Mouse (Mus musculus) left cerebral cortex, postnatal 4 days (tissue): ENCODE measurements at regions not wholly inside any gene's neighbourhood (a gene's known extent, or its start where the extent isn't known, plus 50 kb on each side); places are given as distances from the start of the nearest gene placed in this dataset.

Source experiments
- DNase-seq: peaks from one replicate; pipeline ENCODE4 v3.0.0-alpha.2; 2022
- intact Hi-C: fragments of 180-260 bp; cut with DNase I; formaldehyde crosslinking; loops from one replicate; pipeline ENCODE4 v1.15.1; 2025

DNA sequence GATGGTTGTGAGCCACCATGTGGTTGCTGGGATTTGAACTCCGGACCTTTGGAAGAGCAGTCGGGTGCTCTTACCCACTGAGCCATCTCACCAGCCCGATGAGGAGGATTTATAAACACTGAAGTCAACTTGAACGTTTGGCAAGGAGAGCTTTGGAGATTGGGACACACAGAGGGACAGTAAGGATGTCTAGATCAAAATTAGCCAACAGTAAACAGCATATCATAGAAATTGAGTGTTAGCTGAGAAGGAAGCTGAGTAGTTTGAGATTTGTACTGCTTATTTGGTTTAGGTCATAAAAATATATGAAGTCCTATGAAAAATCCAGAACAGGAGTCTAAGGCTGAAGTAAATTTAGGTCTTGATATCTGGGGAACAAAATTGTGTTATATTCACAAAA is 786.9 kb upstream of the Zeb2 start:
- DNase-seq = no peak
- intact Hi-C loops = no loop called here

DNA sequence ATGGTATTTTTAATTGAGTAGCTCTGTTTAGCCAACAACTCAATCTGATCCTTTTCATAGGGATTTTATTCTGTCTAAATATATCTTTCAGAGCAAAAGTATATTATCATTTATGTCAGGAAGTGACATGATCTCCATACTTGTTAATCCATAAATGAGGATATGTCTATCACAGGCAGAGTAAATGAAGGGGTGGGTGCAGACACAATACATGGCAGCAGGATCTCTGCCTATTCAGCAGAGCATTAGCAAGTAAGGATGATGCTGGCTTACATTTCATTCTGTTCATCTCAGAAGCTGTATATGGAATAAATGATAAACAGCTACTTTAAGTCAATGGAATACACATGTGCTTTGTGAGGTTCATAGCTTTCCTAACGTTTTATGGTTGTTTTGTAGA is 786.2 kb upstream of the Zeb2 start:
- DNase-seq = no peak
- intact Hi-C loops = no loop called here

GRCm38 (mm10) chr2:45901892-45902291 is 784.7 kb upstream of the Zeb2 start:
- no peak for DNase-seq
- intact Hi-C loops = no loop called here

GRCm38 (mm10) chr2:45884680-45885079 is 767.5 kb upstream of the Zeb2 start:
- no peak for DNase-seq
- intact Hi-C loops = no loop called here

GRCm38 (mm10) chr2:45878656-45879055 is 761.5 kb upstream of the Zeb2 start:
- no peak for DNase-seq

GRCm38 (mm10) chr2:45859901-45860331 is 742.7 kb upstream of the Zeb2 start:
- DNase-seq = peak; percentile 5
- intact Hi-C loops = no loop called here

More at GRCm38 (mm10) chr2:45878656-45879055, 761.5 kb upstream of the Zeb2 start:
- intact Hi-C loops = no loop called here

DNA sequence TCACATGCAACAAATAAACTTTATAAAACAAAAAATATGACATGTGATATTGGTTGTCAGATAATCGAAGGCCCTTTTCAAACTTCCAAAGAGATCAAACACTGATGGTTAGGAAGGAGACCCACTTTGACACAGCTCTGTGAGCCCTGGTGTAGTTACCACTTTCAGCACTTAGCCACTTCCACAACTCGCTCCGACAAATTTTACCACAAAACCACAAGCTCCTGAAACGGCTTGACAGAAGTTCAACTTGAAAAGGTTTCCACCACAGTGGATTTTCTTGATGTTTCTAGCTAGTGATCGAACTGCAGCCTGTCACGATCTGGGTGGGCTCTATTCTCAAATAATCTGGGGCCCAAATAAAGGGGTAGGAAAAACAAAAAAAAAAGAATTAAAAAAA is 742.2 kb upstream of the Zeb2 start:
- DNase-seq = no peak
- intact Hi-C loops = no loop called here

DNA sequence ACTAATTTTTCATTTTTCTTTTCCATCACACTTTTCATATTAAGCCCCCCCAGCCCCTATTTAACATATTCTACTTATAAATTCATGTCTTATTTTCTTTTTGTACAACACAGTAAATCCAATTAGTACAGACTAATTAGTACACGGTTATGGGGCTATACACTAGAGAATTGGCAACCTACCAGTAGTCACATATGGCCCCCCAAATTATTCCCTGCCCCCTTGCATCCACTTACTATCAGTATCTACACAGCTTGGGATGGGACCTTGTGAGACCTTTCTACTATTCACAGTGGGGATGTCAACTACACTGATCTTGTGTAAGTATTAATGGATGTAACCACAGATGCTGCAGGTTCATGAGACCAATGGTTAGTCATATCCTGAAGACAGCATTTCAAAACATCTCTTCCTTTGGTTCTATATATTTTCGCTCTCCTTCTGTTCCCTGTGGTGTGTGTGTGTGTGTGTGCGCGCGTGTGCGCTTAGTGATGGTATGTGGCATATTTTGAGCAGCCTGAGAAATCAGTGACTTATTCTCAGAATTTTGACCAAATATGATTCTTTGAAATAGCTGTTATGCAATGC is 732.9 kb upstream of the Zeb2 start:
- no peak for DNase-seq
- intact Hi-C loops = no loop called here

DNA sequence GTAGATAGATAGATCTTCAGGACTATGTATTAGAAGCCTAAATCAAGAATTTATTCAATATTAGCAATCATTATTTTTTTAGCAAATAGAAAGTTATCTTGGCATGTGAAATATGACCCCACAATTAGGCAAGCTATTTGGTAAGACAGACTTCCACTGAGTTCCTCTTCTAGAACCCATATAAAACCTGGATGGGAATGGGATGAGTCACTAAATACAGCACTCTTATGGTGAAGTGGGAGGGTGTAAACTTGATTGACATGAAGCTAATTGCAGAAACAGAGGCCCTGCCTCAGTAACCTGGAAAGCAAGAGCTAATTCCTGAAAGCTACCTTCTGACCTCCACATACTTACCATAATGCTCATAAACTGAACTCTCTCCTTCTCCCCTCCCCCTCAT is 723.2 kb upstream of the Zeb2 start:
- no peak for DNase-seq
- intact Hi-C loops = no loop called here

DNA sequence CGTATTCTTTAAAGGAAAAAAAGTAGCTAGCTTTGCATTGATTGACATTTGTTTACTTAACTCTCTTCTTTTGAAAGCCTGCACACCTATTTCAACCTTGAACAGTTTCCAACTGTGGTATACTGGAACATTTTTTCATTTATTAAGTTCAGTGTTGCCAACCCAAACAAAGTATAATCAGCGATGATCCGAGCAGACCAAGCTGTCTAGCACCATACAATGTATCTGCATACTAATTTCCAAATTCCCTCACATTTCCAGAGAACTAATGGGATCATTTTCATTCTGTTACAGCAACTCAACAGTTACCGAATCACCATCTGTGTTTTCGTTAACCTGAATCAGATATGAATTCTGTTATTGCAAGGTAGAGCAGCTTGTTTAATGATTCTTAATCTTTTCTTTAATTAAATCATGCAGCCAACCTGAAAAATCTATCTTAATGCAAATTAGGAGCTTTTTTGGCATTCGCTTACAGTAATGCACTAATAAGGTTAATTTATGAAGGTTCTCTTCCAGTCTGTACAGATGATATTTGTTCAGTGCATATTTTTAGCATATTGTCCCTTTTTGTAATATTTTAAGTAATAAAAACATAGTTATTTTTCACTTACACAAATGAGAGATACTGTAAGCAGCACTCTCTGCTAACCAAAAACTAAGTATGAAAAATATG is 719.5 kb upstream of the Zeb2 start:
- intact Hi-C loops = no loop called here

GRCm38 (mm10) chr2:45817945-45818719 is 700.9 kb upstream of the Zeb2 start:
- DNase-seq = peak; percentile 5
- intact Hi-C loops = no loop called here

More for the DNA sequence above, 719.5 kb upstream of the Zeb2 start:
- DNase-seq = no peak

- DNase-seq = no peak
- intact Hi-C loops = no loop called here
These were observed 697.5 kb upstream of the Zeb2 start for GRCm38 (mm10) chr2:45814741-45815140.

DNA sequence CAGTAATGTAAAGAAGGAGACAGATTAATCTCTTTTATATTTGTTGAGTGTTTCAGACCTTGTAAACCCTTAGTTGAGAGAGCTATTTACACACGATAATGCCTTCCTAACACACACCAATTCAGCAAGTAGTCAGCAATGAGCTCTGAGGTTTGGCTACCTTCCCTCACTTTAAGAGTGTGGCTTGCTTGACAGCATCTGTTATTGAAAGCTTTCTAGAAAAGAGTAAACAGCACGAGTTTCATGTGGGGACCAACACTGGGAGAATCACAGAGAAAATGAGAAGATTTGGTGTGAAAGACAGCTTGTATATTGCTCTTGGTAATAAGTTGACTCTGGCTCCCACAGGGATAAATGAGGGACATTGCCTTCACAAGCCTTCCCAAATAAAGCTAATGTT is 688.1 kb upstream of the Zeb2 start:
- DNase-seq = no peak
- intact Hi-C loops = no loop called here

DNA sequence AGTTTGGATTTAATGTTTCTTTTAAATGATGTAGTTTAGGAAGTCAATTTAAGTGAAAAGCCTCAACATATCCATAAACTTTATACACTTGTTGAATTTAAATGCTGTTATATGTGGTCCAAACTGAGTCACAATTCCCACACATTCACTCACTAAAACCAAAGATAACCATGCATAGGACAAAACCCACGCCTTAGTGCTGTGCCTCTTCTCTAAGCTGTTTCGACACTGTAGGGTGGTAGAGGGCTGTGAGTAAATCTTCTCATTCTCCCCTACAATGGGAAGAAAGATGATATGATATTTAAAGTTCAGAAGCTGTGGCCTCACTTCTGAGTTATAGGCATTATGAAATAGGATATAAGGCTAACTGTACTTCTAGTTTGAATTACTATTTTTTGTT is 682.9 kb upstream of the Zeb2 start:
- no peak for DNase-seq
- intact Hi-C loops = no loop called here

GRCm38 (mm10) chr2:45793561-45793960 is 676.4 kb upstream of the Zeb2 start:
- DNase-seq = peak; percentile 5
- intact Hi-C loops = no loop called here

DNA sequence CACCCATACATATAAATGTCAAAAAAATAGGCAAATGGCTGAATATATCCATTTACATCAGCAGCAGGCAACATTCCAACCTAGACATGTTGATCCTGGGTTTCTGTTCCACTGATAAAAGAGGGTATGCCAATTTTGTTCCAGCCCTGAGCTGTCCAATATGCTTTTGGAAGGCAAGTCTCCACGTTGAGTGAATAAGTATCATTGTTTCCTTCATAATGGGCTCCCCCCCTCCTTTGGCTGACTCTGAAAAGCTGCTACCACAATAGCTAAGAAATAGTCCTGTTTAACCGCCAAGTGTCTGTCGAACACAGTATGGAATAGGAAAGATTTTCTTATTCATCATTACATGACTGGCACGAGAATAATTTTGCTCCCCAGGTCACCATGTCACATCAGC is 672.5 kb upstream of the Zeb2 start:
- intact Hi-C loops = no loop called here
- DNase-seq = peak; percentile 10

DNA sequence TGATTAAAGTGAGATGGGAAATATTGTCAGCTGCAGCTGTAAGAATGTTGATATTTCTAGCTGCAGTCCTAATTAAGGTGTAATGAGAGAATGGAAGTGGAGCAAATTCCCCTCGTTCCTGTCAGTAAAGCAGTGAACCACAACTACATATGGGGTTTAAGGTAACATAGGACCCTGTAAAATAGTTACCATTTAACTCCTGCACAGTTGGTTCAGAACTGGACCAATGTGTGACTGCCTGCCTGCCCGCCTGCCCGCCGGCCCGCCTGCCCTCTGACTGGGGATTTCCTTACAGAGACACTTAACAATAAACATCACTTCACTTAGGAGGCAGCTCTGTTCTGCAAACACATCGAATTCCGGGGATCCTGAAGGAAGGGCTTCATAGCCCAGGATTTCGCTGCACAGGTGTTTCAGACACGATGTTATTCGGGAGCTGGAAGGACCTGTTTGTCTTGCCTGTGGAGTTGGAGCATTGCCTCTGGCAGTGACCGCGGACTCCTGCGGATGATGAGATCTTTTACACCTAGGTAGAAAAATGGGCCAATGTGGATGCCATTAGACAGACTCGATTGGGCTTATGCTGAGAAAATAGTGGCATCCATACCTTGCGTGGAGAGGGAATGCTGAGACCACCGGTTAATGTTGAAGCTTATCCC is 670.7 kb upstream of the Zeb2 start:
- intact Hi-C loops = no loop called here

DNA sequence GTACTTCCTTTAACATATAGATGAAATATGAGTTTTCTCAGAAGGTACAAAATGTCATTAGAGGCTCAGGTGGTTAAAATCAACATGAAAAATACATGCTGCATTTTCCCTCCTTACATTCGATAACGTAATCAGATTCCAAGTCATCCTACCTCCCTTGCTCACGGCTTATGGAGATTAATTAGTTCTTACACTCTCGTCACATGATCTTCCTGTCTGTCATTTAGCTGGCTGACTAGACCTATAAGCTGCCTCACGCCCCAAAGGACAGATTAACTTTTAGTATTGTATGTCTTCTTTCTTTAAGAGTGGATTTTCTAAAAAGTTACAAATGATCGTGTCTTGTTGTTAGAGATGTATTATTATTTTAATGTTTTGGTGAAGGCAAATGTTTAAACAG is 669.6 kb upstream of the Zeb2 start:
- intact Hi-C loops = no loop called here
- DNase-seq = no peak

More for the DNA sequence above, 670.7 kb upstream of the Zeb2 start:
- peak; percentile 9 for DNase-seq

DNA sequence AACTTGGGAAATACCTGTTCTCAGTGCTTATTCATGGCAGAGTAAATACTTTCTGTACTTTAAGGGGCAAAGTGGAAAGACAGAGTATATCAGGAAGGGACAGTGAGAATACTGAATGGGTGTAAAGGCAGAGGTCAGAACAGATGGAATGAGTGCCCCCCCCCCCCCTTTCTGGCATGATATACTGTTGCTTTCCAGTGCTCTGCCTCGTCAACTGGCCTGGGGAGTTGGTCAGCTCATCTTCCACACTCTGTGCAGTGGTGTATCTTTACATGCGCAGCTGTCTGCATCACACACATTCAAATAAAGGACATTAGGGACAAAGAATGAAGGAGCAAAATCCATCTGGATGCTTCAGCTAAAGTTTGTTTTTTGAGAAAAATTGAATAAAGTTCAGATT is 668.5 kb upstream of the Zeb2 start:
- no peak for DNase-seq
- intact Hi-C loops = no loop called here

- intact Hi-C loops = no loop called here
- no peak for DNase-seq
These were observed 666.6 kb upstream of the Zeb2 start for GRCm38 (mm10) chr2:45783634-45784412.

DNA sequence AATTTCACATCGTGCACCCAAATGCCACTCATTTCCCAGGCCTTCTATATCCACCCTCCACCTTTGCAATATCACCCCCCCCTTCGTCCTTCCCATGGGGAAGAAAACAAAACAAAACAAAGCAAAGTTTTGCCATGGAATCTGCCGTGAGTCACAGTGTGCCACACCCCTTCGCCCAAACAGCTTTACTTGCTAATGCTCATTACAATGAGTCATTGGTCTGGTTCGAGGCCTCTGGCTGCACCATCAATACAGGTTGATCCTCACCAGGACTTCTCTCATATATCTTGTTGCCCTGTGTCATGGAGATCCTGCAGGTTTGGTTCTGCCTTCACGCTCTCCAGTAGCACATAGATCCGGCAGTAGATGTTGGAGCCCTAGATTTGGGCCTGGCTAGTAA is 660.3 kb upstream of the Zeb2 start:
- intact Hi-C loops = no loop called here
- DNase-seq = no peak
